ENCODE assay signal across 25 mouse cellular contexts in genomic region chr16:93731310-93731709, GRCm38 (mm10). TPM values are rescaled to one million over a fixed set of nuclear protein-coding genes. Genes with fewer than 3 reads are reported as not detected.
DNase-seq lines count a peak whose midpoint lies in the region; ATAC-seq and TF ChIP-seq lines count a peak whose summit lies in the region.
"Had no signal": no experiment of that assay in that cellular context is flagged by ENCODE, and none has a peak within 500 bp of the region (broad histone marks: within the 10 kb centered on the region; RNA-seq: fewer than 3 reads in every experiment).

No protein-coding gene starts in this region.

- H3K9me3 ChIP-seq in heart, embryonic 12.5 days (replicated peaks), result no peaks in the 10 kb centered on the region
- H3K9me3 ChIP-seq in heart, embryonic 11.5 days (replicated peaks; ENCODE audit: control insufficient read depth, low read length), result no peaks in the 10 kb centered on the region
- no peaks in the 10 kb centered on the region for H3K9me3 ChIP-seq in intestine, embryonic 15.5 days
- H3K9me3 ChIP-seq in intestine, postnatal 0 days (ENCODE audit: control insufficient read depth), result no peaks in the 10 kb centered on the region
- H3K9me3 ChIP-seq in neural tube, embryonic 15.5 days (replicated peaks), result no peaks in the 10 kb centered on the region
- H3K9me3 ChIP-seq: embryonic facial prominence, embryonic 12.5 days; embryonic facial prominence, embryonic 15.5 days; hindbrain, embryonic 10.5 days; hindbrain, embryonic 13.5 days had no signal

- H3K4me2 ChIP-seq in heart, embryonic 12.5 days, result no peak overlapping the region
- H3K4me2 ChIP-seq in heart, embryonic 11.5 days, result no peak overlapping the region
- no peak overlapping the region for H3K4me2 ChIP-seq in intestine, embryonic 15.5 days (replicated peaks)
- no peak overlapping the region for H3K4me2 ChIP-seq in intestine, postnatal 0 days (replicated peaks; ENCODE audit: low read depth)
- H3K4me2 ChIP-seq in neural tube, embryonic 15.5 days, result no peak overlapping the region
- H3K4me2 ChIP-seq: embryonic facial prominence, embryonic 12.5 days; embryonic facial prominence, embryonic 15.5 days; hindbrain, embryonic 13.5 days had no signal

- 46% methylated on average over 8 of the region's 8 CpGs for WGBS in heart, embryonic 12.5 days
- WGBS in heart, embryonic 11.5 days (ENCODE audit: insufficient replicate concordance), result 57% methylated on average over 8 of the region's 8 CpGs
- 86% methylated on average over 8 of the region's 8 CpGs for WGBS in intestine, embryonic 15.5 days
- 59% methylated on average over 8 of the region's 8 CpGs for WGBS in intestine, postnatal 0 days
- WGBS in neural tube, embryonic 15.5 days, result 93% methylated on average over 8 of the region's 8 CpGs

- 0 out of 2 replicates have a peak, but pooled peaks have one; percentile 44 for ATAC-seq in heart, embryonic 12.5 days (ENCODE audit: insufficient number of reproducible peaks, low FRiP score)
- no peak for ATAC-seq in heart, embryonic 11.5 days (replicated peaks; ENCODE audit: insufficient number of reproducible peaks, low FRiP score, low TSS enrichment)
- ATAC-seq in intestine, embryonic 15.5 days, result peak; percentile 48
- peak; percentile 46 for ATAC-seq in intestine, postnatal 0 days
- no peak for ATAC-seq in neural tube, embryonic 15.5 days (ENCODE audit: low FRiP score)
- ATAC-seq: CD4-positive, CD25-positive, alpha-beta regulatory T cell, adult 4 months; forebrain, embryonic 14.5 days; forebrain, postnatal 0 days; hindbrain, embryonic 16.5 days; Patski had no signal

- H3K27me3 ChIP-seq in heart, embryonic 12.5 days (replicated peaks), result no peaks in the 10 kb centered on the region
- H3K27me3 ChIP-seq in heart, embryonic 11.5 days (ENCODE audit: control insufficient read depth, insufficient read depth, low read length), result peaks cover 2% of the 10 kb centered on the region; the same call in 1 of the 2 replicates
- no peaks in the 10 kb centered on the region for H3K27me3 ChIP-seq in intestine, embryonic 15.5 days (replicated peaks)
- H3K27me3 ChIP-seq in intestine, postnatal 0 days (replicated peaks; ENCODE audit: control insufficient read depth, insufficient read depth, low read length), result no peaks in the 10 kb centered on the region
- H3K27me3 ChIP-seq in neural tube, embryonic 15.5 days (replicated peaks), result no peaks in the 10 kb centered on the region
- H3K27me3 ChIP-seq: embryonic facial prominence, embryonic 12.5 days; embryonic facial prominence, embryonic 15.5 days; hindbrain, embryonic 13.5 days; Patski had no signal

- H3K27ac ChIP-seq in heart, embryonic 12.5 days (ENCODE audit: poor library complexity, severe bottlenecking), result no peak overlapping the region
- no peak overlapping the region for H3K27ac ChIP-seq in heart, embryonic 11.5 days (ENCODE audit: low read depth, low read length)
- peak overlapping the region; percentile 91 for H3K27ac ChIP-seq in layer of hippocampus, adult 2 months
- no peak overlapping the region for H3K27ac ChIP-seq in intestine, embryonic 15.5 days
- H3K27ac ChIP-seq in intestine, postnatal 0 days (ENCODE audit: low read depth, low read length), result peak overlapping the region; percentile 50
- H3K27ac ChIP-seq in neural tube, embryonic 15.5 days (replicated peaks), result no peak overlapping the region
- H3K27ac ChIP-seq: embryonic facial prominence, embryonic 12.5 days; embryonic facial prominence, embryonic 15.5 days; hindbrain, embryonic 10.5 days; hindbrain, embryonic 13.5 days had no signal

- peaks cover 19% of the 10 kb centered on the region for H3K4me1 ChIP-seq in heart, embryonic 12.5 days (replicated peaks)
- H3K4me1 ChIP-seq in heart, embryonic 11.5 days (ENCODE audit: control insufficient read depth, insufficient read depth, low read length), result peaks cover 13% of the 10 kb centered on the region
- peaks cover 10% of the 10 kb centered on the region; the same call in 1 of the 2 replicates for H3K4me1 ChIP-seq in intestine, embryonic 15.5 days (replicated peaks)
- H3K4me1 ChIP-seq in intestine, postnatal 0 days (replicated peaks; ENCODE audit: control insufficient read depth, insufficient read depth, low read length), result peaks cover 21% of the 10 kb centered on the region; the same call in 1 of the 2 replicates
- H3K4me1 ChIP-seq in neural tube, embryonic 15.5 days, result peaks cover 6% of the 10 kb centered on the region

- DNase-seq in layer of hippocampus, adult 2 months (ENCODE audit: low spot score in 2 of 2), result no peak
- DNase-seq in layer of hippocampus, adult 9-11 months, result no peak
- no peak for DNase-seq in spleen, postnatal 14 days (ENCODE audit: low spot score in 2 of 2)
- DNase-seq: adrenal gland, postnatal 10 days; adrenal gland, postnatal 36 days; cerebellum, adult 18-20 months; cerebellum, adult 9-10 months; cerebellum, postnatal 14 days; forebrain, postnatal 0 days; gastrocnemius, postnatal 36 days; kidney, adult 11 months had no signal

- no peak for TF ChIP-seq CTCF in layer of hippocampus, adult 2 months (conservative IDR thresholded peaks at IDR 0.05)
- no peak for TF ChIP-seq CTCF in intestine, postnatal 0 days (IDR thresholded peaks at IDR 0.05; ENCODE audit: low read depth)

- H3K9ac ChIP-seq in heart, embryonic 12.5 days, result no peak overlapping the region
- no peak overlapping the region for H3K9ac ChIP-seq in heart, embryonic 11.5 days (ENCODE audit: low read depth, low read length)
- no peak overlapping the region for H3K9ac ChIP-seq in intestine, embryonic 15.5 days
- no peak overlapping the region for H3K9ac ChIP-seq in intestine, postnatal 0 days (ENCODE audit: low read depth, low read length)
- H3K9ac ChIP-seq in neural tube, embryonic 15.5 days (replicated peaks), result no peak overlapping the region
- H3K9ac ChIP-seq: embryonic facial prominence, embryonic 12.5 days; embryonic facial prominence, embryonic 15.5 days; forebrain, postnatal 0 days; hindbrain, embryonic 13.5 days had no signal

- H3K4me3 ChIP-seq in heart, embryonic 12.5 days, result no peak overlapping the region
- no peak overlapping the region for H3K4me3 ChIP-seq in heart, embryonic 11.5 days (ENCODE audit: low read depth, low read length)
- no peak overlapping the region for H3K4me3 ChIP-seq in layer of hippocampus, adult 2 months
- H3K4me3 ChIP-seq in intestine, embryonic 15.5 days (replicated peaks), result no peak overlapping the region
- H3K4me3 ChIP-seq in intestine, postnatal 0 days (ENCODE audit: low read depth, low read length), result no peak overlapping the region
- H3K4me3 ChIP-seq in neural tube, embryonic 15.5 days (replicated peaks), result no peak overlapping the region
- H3K4me3 ChIP-seq: embryonic facial prominence, embryonic 12.5 days; embryonic facial prominence, embryonic 15.5 days; hindbrain, embryonic 10.5 days; hindbrain, embryonic 13.5 days had no signal

- no peaks in the 10 kb centered on the region for H3K36me3 ChIP-seq in heart, embryonic 12.5 days
- H3K36me3 ChIP-seq in heart, embryonic 11.5 days (ENCODE audit: control insufficient read depth, insufficient read depth, low read length), result no peaks in the 10 kb centered on the region
- no peaks in the 10 kb centered on the region for H3K36me3 ChIP-seq in intestine, embryonic 15.5 days
- H3K36me3 ChIP-seq in intestine, postnatal 0 days (ENCODE audit: control insufficient read depth, insufficient read depth), result peaks cover 23% of the 10 kb centered on the region; the same call in 1 of the 2 replicates
- peaks cover 18% of the 10 kb centered on the region for H3K36me3 ChIP-seq in neural tube, embryonic 15.5 days
- H3K36me3 ChIP-seq: embryonic facial prominence, embryonic 12.5 days; embryonic facial prominence, embryonic 15.5 days; hindbrain, embryonic 10.5 days had no signal

RNA-seq across cellular contexts. Expression of gene Dop1b, which starts 19.6 kb away (rescaled TPM):
- 6.9 and 9.2 TPM in 2 replicates for polyA plus RNA-seq in heart, embryonic 12.5 days (2016; fragmentation: Nextera tagmentation; extraction: Ambion mirVana)
- polyA plus RNA-seq in heart, embryonic 11.5 days (2014; fragmentation: Nextera tagmentation; extraction: Ambion mirVana), result 5.6 and 6.3 TPM in 2 replicates
- total RNA-seq in layer of hippocampus, adult 2 months (2021), result 100 to 1,000 TPM in 1 of 2 experiments, 10 to 100 TPM in 1; 98.8 to 108 TPM
- polyA plus RNA-seq in intestine, embryonic 15.5 days (2015; fragmentation: Nextera tagmentation; extraction: Ambion mirVana), result 11.6 and 14.4 TPM in 2 replicates
- polyA plus RNA-seq in intestine, postnatal 0 days (2015; fragmentation: Nextera tagmentation; extraction: Ambion mirVana), result 17.2 and 21.2 TPM in 2 replicates
- 33.4 and 38.3 TPM in 2 replicates for polyA plus RNA-seq in neural tube, embryonic 15.5 days (2015; fragmentation: Nextera tagmentation; extraction: Ambion mirVana)

RNA-seq across cellular contexts. Expression of gene Cbr3, which starts 48.3 kb away (rescaled TPM):
- 0.69 TPM in 1 of 2 replicates, not detected in the other for polyA plus RNA-seq in heart, embryonic 12.5 days (2016; fragmentation: Nextera tagmentation; extraction: Ambion mirVana)
- 0.25 and 0.36 TPM in 2 replicates for polyA plus RNA-seq in heart, embryonic 11.5 days (2014; fragmentation: Nextera tagmentation; extraction: Ambion mirVana)
- 10 to 100 TPM; 16.8 to 19.0 TPM for total RNA-seq in layer of hippocampus, adult 2 months (2021)
- 2.1 and 2.4 TPM in 2 replicates for polyA plus RNA-seq in intestine, embryonic 15.5 days (2015; fragmentation: Nextera tagmentation; extraction: Ambion mirVana)
- polyA plus RNA-seq in intestine, postnatal 0 days (2015; fragmentation: Nextera tagmentation; extraction: Ambion mirVana), result 5.9 and 7.6 TPM in 2 replicates
- polyA plus RNA-seq in neural tube, embryonic 15.5 days (2015; fragmentation: Nextera tagmentation; extraction: Ambion mirVana), result 1.7 and 2.0 TPM in 2 replicates
- total RNA-seq: common myeloid progenitor, adult 5-6 weeks had no signal
- polyA plus RNA-seq: CD4-positive, CD25-positive, alpha-beta regulatory T cell, adult 4 months had no signal

Comparison
In these comparisons a context has a peak if more than half of its experiments do, and no peak if none do; other contexts are left out.
1. ATAC-seq: peak in heart, embryonic 12.5 days (single experiment), intestine, embryonic 15.5 days (single experiment) and intestine, postnatal 0 days (single experiment); none in heart, embryonic 11.5 days (single experiment) and neural tube, embryonic 15.5 days (single experiment).
2. H3K27ac ChIP-seq: peak in layer of hippocampus, adult 2 months (single experiment) and intestine, postnatal 0 days (single experiment); none in heart, embryonic 12.5 days (single experiment), heart, embryonic 11.5 days (single experiment), intestine, embryonic 15.5 days (single experiment) and neural tube, embryonic 15.5 days (single experiment).